Mouse (Mus musculus) limb, embryonic 11.5 days (tissue): ENCODE data around the gene Tec. TPM values are rescaled to one million over a fixed set of nuclear protein-coding genes. Genes with fewer than 3 reads are reported as not detected.

ENCODE experiments used
- ATAC-seq: fragments of 200-750 bp; cut with Nextera tagmentation; 2 replicates; pipeline ENCODE4 v1.8.0; 2017; ENCODE audit warnings: low read depth; ENCODE audit not compliant: insufficient number of reproducible peaks, low FRiP score, low TSS enrichment
- DNase-seq: peaks from one replicate; pipeline ENCODE4 v3.0.0-alpha.2; 2015; ENCODE audit warnings: low spot score
- H3K27ac ChIP-seq: fragments of 300-500 bp; sonication (generic); replicated peaks from 2 replicates; pipeline ENCODE4 v1.5.1; 2014; ENCODE audit warnings: low read depth, mild to moderate bottlenecking, low read length
- H3K27me3 ChIP-seq: fragments of 300-500 bp; sonication (generic); 2 replicates; pipeline ENCODE4 v1.6.1; 2014; ENCODE audit warnings: mild to moderate bottlenecking, low read length, mixed read lengths; ENCODE audit not compliant: control insufficient read depth, insufficient read depth
- H3K36me3 ChIP-seq: fragments of 300-500 bp; sonication (generic); 2 replicates; pipeline ENCODE4 v1.6.1; 2014; ENCODE audit warnings: mild to moderate bottlenecking, low read length, moderate library complexity, mixed read lengths; ENCODE audit not compliant: control insufficient read depth, insufficient read depth
- H3K4me1 ChIP-seq: fragments of 300-500 bp; sonication (generic); 2 replicates; pipeline ENCODE4 v1.6.1; 2014; ENCODE audit warnings: low read length, mixed read lengths; ENCODE audit not compliant: control insufficient read depth, insufficient read depth
- H3K4me2 ChIP-seq: fragments of 300-500 bp; sonication (generic); 2 replicates; pipeline ENCODE4 v1.6.1; 2014; ENCODE audit warnings: low read depth, mild to moderate bottlenecking, moderate library complexity; ENCODE audit not compliant: severe bottlenecking
- H3K4me3 ChIP-seq: fragments of 300-500 bp; sonication (generic); 2 replicates; pipeline ENCODE4 v1.5.1; 2014; ENCODE audit warnings: low read depth, low read length
- H3K9ac ChIP-seq: fragments of 300-500 bp; sonication (generic); 2 replicates; pipeline ENCODE4 v1.6.1; 2014; ENCODE audit warnings: mild to moderate bottlenecking, low read length
- H3K9me3 ChIP-seq: fragments of 300-500 bp; sonication (generic); 2 replicates; pipeline ENCODE4 v1.6.1; 2016; ENCODE audit warnings: low read length; ENCODE audit not compliant: control insufficient read depth
- WGBS: fragments of 180-500 bp; shearing (Covaris S2); extraction: QIAGEN DNeasy Blood & Tissue Kit; methylation state at CpG from one replicate; pipeline ENCODE4 v1.1.7; 2014; 5-methylcytosine and 5-hydroxymethylcytosine counted together
- polyA plus RNA-seq: library from polyadenylated mRNA; unstranded; fragments of >200 nt; fragmentation: Nextera tagmentation; extraction: Ambion mirVana; gene quantifications from 2 replicates; pipeline ENCODE4 v1.2.1, GENCODE M21; 2014

The Tec gene
- polyA plus RNA-seq, 1 experiment from 2014 or later = 2.3 TPM

DNA sequence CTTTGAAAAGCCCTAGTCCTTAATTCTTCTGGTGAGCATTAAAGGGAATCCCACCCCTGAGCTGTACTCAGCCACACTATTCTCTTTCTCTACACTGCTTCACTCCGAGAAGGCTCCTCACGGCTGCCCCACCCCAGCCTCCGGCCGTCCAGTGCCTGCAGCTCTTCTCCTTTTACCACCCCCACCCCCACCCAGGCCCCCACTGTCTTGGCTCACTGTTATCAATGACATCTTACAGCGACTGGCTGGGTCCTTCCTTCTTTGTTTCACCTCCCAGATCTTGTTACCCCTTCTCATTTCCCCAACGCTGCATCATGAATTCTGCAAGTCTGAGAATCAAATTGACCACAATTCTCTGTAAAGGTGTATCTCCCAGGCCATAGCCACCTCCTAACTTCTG lies 29.7 kb upstream of the Tec start:
- no peaks in the 10 kb centered on the region for H3K4me1 ChIP-seq
- no peak overlapping the region for H3K4me2 ChIP-seq
- H3K27me3 ChIP-seq = no peaks in the 10 kb centered on the region
- H3K27ac ChIP-seq = no peak overlapping the region
- no peaks in the 10 kb centered on the region for H3K36me3 ChIP-seq
- no peak for DNase-seq
- WGBS = 48% methylated on average over 6 of the region's 6 CpGs
- H3K4me3 ChIP-seq = no peak overlapping the region
- H3K9ac ChIP-seq = no peak overlapping the region
- no peak for ATAC-seq
- H3K9me3 ChIP-seq = no peaks in the 10 kb centered on the region

GRCm38 (mm10) chr5:72896478-72897279 lies 28.4 kb upstream of the Tec start:
- DNase-seq = no peak
- 87% methylated on average over 18 of the region's 18 CpGs for WGBS
- no peak overlapping the region for H3K4me3 ChIP-seq

GRCm38 (mm10) chr5:72895261-72895660 lies 27.0 kb upstream of the Tec start:
- Histone ChIP-seq H3K4me3 (no peak overlapping the region), H3K9me3 (no peaks in the 10 kb centered on the region), H3K27ac (no peak overlapping the region), H3K4me2 (no peak overlapping the region), H3K9ac (no peak overlapping the region), H3K27me3 (no peaks in the 10 kb centered on the region), H3K4me1 (no peaks in the 10 kb centered on the region), H3K36me3 (no peaks in the 10 kb centered on the region)
- 92% methylated on average over 11 of the region's 11 CpGs for WGBS
- ATAC-seq (no peak), DNase-seq (no peak)

More at GRCm38 (mm10) chr5:72896478-72897279, 28.4 kb upstream of the Tec start:
- ATAC-seq = no peak
- Histone ChIP-seq H3K36me3 (no peaks in the 10 kb centered on the region), H3K9me3 (no peaks in the 10 kb centered on the region), H3K27ac (no peak overlapping the region), H3K4me1 (no peaks in the 10 kb centered on the region), H3K27me3 (no peaks in the 10 kb centered on the region), H3K4me2 (no peak overlapping the region), H3K9ac (no peak overlapping the region)

GRCm38 (mm10) chr5:72893987-72894386 lies 25.7 kb upstream of the Tec start:
- Histone ChIP-seq H3K4me1 (no peaks in the 10 kb centered on the region), H3K9me3 (no peaks in the 10 kb centered on the region), H3K36me3 (no peaks in the 10 kb centered on the region), H3K4me2 (no peak overlapping the region), H3K9ac (no peak overlapping the region), H3K27ac (no peak overlapping the region), H3K4me3 (no peak overlapping the region), H3K27me3 (no peaks in the 10 kb centered on the region)
- DNase-seq (peak; percentile 47), ATAC-seq (no peak)
- 55% methylated on average over 5 of the region's 5 CpGs for WGBS

- Histone ChIP-seq H3K4me2 (no peak overlapping the region), H3K36me3 (no peaks in the 10 kb centered on the region), H3K27ac (no peak overlapping the region), H3K9ac (no peak overlapping the region), H3K4me3 (no peak overlapping the region), H3K27me3 (no peaks in the 10 kb centered on the region), H3K9me3 (no peaks in the 10 kb centered on the region), H3K4me1 (peaks cover 6% of the 10 kb centered on the region)
- WGBS = 9% methylated on average over 12 of the region's 12 CpGs
- DNase-seq = peak; percentile 65
- ATAC-seq = no peak
Measured at GRCm38 (mm10) chr5:72891534-72891933, 23.3 kb upstream of the Tec start.

DNA sequence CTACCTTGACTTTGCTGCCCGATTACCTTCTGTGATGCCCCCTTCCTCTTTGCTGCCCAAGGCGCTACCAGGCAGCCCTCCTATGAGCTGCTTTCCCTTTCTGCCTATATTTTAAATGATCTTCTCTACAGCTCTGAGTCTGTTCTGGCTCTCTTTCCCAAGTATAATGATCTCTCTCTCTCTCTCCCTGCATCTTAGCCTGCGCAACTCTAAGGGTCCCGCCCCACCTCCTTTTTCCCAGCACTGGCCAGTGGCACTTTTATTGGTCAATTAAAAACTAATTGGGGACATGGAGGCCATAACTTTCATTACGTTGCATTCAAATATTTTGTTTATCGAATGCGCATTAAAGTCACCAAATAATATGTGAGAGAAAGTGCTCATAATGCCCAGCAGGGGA lies 20.0 kb upstream of the Tec start:
- peaks cover 6% of the 10 kb centered on the region for H3K4me1 ChIP-seq
- DNase-seq (peak; percentile 49), ATAC-seq (peak; percentile 55; the same call in 1 of the 2 replicates)
- H3K9me3 ChIP-seq = no peaks in the 10 kb centered on the region
- H3K36me3 ChIP-seq = no peaks in the 10 kb centered on the region
- no peak overlapping the region for H3K4me2 ChIP-seq
- H3K4me3 ChIP-seq = no peak overlapping the region
- H3K27me3 ChIP-seq = no peaks in the 10 kb centered on the region
- 45% methylated on average over 7 of the region's 7 CpGs for WGBS
- no peak overlapping the region for H3K27ac ChIP-seq
- H3K9ac ChIP-seq = no peak overlapping the region

- no peaks in the 10 kb centered on the region for H3K9me3 ChIP-seq
- H3K27me3 ChIP-seq = no peaks in the 10 kb centered on the region
- DNase-seq (peak; percentile 76), ATAC-seq (peak; percentile 67)
- no peak overlapping the region for H3K4me3 ChIP-seq
- H3K4me2 ChIP-seq = no peak overlapping the region
- H3K4me1 ChIP-seq = peaks cover 6% of the 10 kb centered on the region
- H3K36me3 ChIP-seq = no peaks in the 10 kb centered on the region
- no peak overlapping the region for H3K9ac ChIP-seq
- no peak overlapping the region for H3K27ac ChIP-seq
- 30% methylated on average over 18 of the region's 19 CpGs for WGBS
Measured at GRCm38 (mm10) chr5:72886458-72887222, 18.4 kb upstream of the Tec start.

- Histone ChIP-seq H3K9me3 (no peaks in the 10 kb centered on the region), H3K9ac (no peak overlapping the region), H3K27me3 (no peaks in the 10 kb centered on the region), H3K27ac (no peak overlapping the region), H3K4me2 (no peak overlapping the region), H3K4me1 (peaks cover 6% of the 10 kb centered on the region), H3K36me3 (no peaks in the 10 kb centered on the region), H3K4me3 (no peak overlapping the region)
- ATAC-seq (no peak), DNase-seq (no peak)
- WGBS = 85% methylated on average over 3 of the region's 3 CpGs
Measured at GRCm38 (mm10) chr5:72883706-72884105, 15.4 kb upstream of the Tec start.
